Mouse (Mus musculus) bone marrow, adult 2 months (tissue): ENCODE results near the gene Vegfa.

Experiments used
- CTCF ChIP-seq: fragments of 200-500 bp; IDR thresholded peaks from 2 replicates; pipeline ENCODE4 v1.5.1; 2011; ENCODE audit warnings: low read length, control low read depth; ENCODE audit not compliant: control insufficient read depth, insufficient read depth
- POLR2A ChIP-seq: fragments of 200-500 bp; IDR thresholded peaks from 2 replicates; pipeline ENCODE4 v1.6.1; 2011; ENCODE audit warnings: low read depth, mild to moderate bottlenecking, control low read depth, low read length, borderline replicate concordance; ENCODE audit not compliant: control insufficient read depth

DNA sequence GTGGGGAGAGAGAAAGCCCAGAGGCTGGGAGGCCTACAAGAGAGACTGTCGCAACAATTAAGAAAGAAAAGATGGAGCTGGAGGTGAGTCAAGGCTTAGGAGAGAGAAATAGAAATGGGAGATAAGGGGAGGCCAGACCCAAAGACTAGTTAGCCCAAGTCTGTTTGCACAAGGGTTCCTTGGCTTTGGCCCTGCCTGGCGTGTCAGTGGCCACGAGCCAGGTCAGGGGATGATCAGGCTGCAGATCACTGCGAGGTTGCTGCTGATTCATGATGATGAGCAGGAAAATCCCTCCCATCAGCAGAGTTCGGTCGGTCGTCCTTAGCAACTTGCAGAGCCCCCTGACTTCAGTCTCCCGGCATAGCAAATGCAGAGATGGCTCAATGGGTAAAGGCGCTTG is 37.9 kb upstream of the Vegfa start:
- TF ChIP-seq CTCF, result no peak
- TF ChIP-seq POLR2A, result no peak
